Mouse (Mus musculus) liver, embryonic 12.5 days (tissue): ENCODE measurements at regions not wholly inside any gene's neighbourhood (a gene's known extent, or its start where the extent isn't known, plus 50 kb on each side); places are given as distances from the start of the nearest gene placed in this dataset.
"Not testable (repeated sequence)": the region's sequence is repeated elsewhere in the genome, so short reads cannot be mapped to it uniquely, and the experiment has no call there.

Experiments used
- ATAC-seq: fragments of 200-750 bp; cut with Nextera tagmentation; 2 replicates; pipeline ENCODE4 v1.8.0; 2017; ENCODE audit warnings: moderate number of reproducible peaks, mild to moderate bottlenecking, moderate library complexity
- H3K27ac ChIP-seq: fragments of 300-500 bp; sonication (generic); 2 replicates; pipeline ENCODE4 v1.5.1; 2016; ENCODE audit warnings: mild to moderate bottlenecking
- H3K27me3 ChIP-seq: fragments of 300-500 bp; sonication (generic); replicated peaks from 2 replicates; pipeline ENCODE4 v1.6.1; 2016; ENCODE audit warnings: mild to moderate bottlenecking, moderate library complexity
- H3K36me3 ChIP-seq: fragments of 300-500 bp; sonication (generic); 2 replicates; pipeline ENCODE4 v1.6.1; 2016; ENCODE audit warnings: mild to moderate bottlenecking, moderate library complexity
- H3K4me1 ChIP-seq: fragments of 300-500 bp; sonication (generic); 2 replicates; pipeline ENCODE4 v1.6.1; 2016
- H3K4me2 ChIP-seq: fragments of 300-500 bp; sonication (generic); 2 replicates; pipeline ENCODE4 v1.6.1; 2016; ENCODE audit warnings: mild to moderate bottlenecking, moderate library complexity
- H3K4me3 ChIP-seq: fragments of 300-500 bp; sonication (generic); 2 replicates; pipeline ENCODE4 v1.5.1; 2016; ENCODE audit warnings: mild to moderate bottlenecking, moderate library complexity
- H3K9ac ChIP-seq: fragments of 300-500 bp; sonication (generic); 2 replicates; pipeline ENCODE4 v1.6.1; 2016; ENCODE audit warnings: mild to moderate bottlenecking, moderate library complexity
- H3K9me3 ChIP-seq: fragments of 300-500 bp; sonication (generic); replicated peaks from 2 replicates; pipeline ENCODE4 v1.6.1; 2016; ENCODE audit warnings: mild to moderate bottlenecking, moderate library complexity
- WGBS: fragments of 180-500 bp; shearing (Covaris S2); methylation state at CpG from one replicate; pipeline ENCODE4 v1.1.7; 2016; ENCODE audit not compliant: insufficient replicate concordance; 5-methylcytosine and 5-hydroxymethylcytosine counted together

GRCm38 (mm10) chr11:111964066-111964465, 818.0 kb upstream of the Sox9 start:
- no peak for ATAC-seq
- Histone ChIP-seq H3K36me3 (no peaks in the 10 kb centered on the region), H3K9ac (no peak overlapping the region), H3K9me3 (no peaks in the 10 kb centered on the region), H3K4me3 (no peak overlapping the region), H3K27ac (no peak overlapping the region), H3K27me3 (no peaks in the 10 kb centered on the region), H3K4me2 (no peak overlapping the region), H3K4me1 (no peaks in the 10 kb centered on the region)
- 68% methylated on average over 6 of the region's 6 CpGs for WGBS

DNA sequence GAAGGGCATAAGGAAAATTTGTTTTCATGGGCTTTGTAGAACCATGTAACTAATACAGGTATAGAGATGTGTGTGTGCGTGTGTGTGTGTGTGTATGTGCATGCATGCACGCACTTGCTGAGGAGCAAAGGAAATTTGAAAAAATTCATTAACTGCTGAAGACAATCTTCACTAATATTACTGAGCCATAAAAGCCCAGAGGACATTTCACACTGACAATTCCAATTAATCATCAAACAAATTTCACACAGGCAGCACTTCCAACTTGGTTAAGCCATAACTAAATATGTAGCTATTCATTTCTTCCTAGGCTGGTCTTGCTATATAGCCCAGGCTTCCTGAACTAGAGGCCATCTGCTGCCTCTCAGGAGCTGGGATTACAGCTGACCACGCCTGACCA, 815.6 kb upstream of the Sox9 start:
- Histone ChIP-seq H3K27me3 (no peaks in the 10 kb centered on the region), H3K4me3 (no peak overlapping the region), H3K27ac (no peak overlapping the region), H3K9me3 (no peaks in the 10 kb centered on the region), H3K4me2 (no peak overlapping the region), H3K36me3 (no peaks in the 10 kb centered on the region), H3K4me1 (no peaks in the 10 kb centered on the region), H3K9ac (no peak overlapping the region)
- ATAC-seq, result no peak
- 61% methylated on average over 3 of the region's 3 CpGs for WGBS

- no peak overlapping the region for H3K4me2 ChIP-seq
- ATAC-seq, result no peak
- H3K4me3 ChIP-seq, result no peak overlapping the region
- H3K4me1 ChIP-seq, result no peaks in the 10 kb centered on the region
- no peaks in the 10 kb centered on the region for H3K36me3 ChIP-seq
- no peak overlapping the region for H3K27ac ChIP-seq
- WGBS, result 61% methylated on average over 4 of the region's 4 CpGs
- no peaks in the 10 kb centered on the region for H3K9me3 ChIP-seq
- no peak overlapping the region for H3K9ac ChIP-seq
- no peaks in the 10 kb centered on the region for H3K27me3 ChIP-seq
These were observed 811.0 kb upstream of the Sox9 start for GRCm38 (mm10) chr11:111971001-111971400.

DNA sequence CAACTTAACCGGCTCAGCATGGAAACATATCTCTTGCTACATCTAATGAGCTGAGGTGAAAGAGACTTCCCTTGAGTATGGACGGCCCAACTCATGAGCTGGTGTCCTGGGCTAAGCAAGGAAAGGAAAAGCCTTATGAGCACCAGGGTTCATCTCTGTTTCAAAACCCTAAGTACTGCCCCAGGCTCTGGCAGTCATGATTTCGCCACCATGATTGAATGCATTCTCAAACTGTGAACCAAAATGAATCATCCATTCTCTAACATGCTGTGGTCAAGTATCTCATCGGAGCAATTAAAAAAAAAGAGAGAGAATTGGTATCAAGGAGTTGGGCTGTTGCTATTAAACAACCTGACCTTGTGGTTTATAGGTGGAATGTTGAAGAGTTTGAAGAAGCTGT, 803.4 kb upstream of the Sox9 start:
- H3K27ac ChIP-seq, result no peak overlapping the region
- no peak for ATAC-seq
- H3K4me1 ChIP-seq, result no peaks in the 10 kb centered on the region
- no peak overlapping the region for H3K9ac ChIP-seq
- no peaks in the 10 kb centered on the region for H3K9me3 ChIP-seq
- H3K4me2 ChIP-seq, result no peak overlapping the region
- WGBS, result 65% methylated on average over 4 of the region's 4 CpGs
- no peak overlapping the region for H3K4me3 ChIP-seq
- H3K36me3 ChIP-seq, result no peaks in the 10 kb centered on the region
- no peaks in the 10 kb centered on the region for H3K27me3 ChIP-seq

GRCm38 (mm10) chr11:111996395-111996794, 785.6 kb upstream of the Sox9 start:
- ATAC-seq, result no peak
- H3K4me2 ChIP-seq, result no peak overlapping the region
- no peak overlapping the region for H3K4me3 ChIP-seq
- H3K36me3 ChIP-seq, result no peaks in the 10 kb centered on the region
- H3K4me1 ChIP-seq, result no peaks in the 10 kb centered on the region
- WGBS, result 70% methylated on average over 4 of the region's 4 CpGs
- no peak overlapping the region for H3K27ac ChIP-seq
- H3K27me3 ChIP-seq, result no peaks in the 10 kb centered on the region
- H3K9me3 ChIP-seq, result no peaks in the 10 kb centered on the region
- no peak overlapping the region for H3K9ac ChIP-seq

- not testable (repeated sequence) for H3K4me3 ChIP-seq, H3K4me2 ChIP-seq, H3K9ac ChIP-seq, ATAC-seq, H3K4me1 ChIP-seq, H3K36me3 ChIP-seq, H3K27me3 ChIP-seq, H3K27ac ChIP-seq, H3K9me3 ChIP-seq
- 40% methylated on average over 1 of the region's 2 CpGs for WGBS
These were observed 771.2 kb upstream of the Sox9 start for GRCm38 (mm10) chr11:112010848-112011247.

DNA sequence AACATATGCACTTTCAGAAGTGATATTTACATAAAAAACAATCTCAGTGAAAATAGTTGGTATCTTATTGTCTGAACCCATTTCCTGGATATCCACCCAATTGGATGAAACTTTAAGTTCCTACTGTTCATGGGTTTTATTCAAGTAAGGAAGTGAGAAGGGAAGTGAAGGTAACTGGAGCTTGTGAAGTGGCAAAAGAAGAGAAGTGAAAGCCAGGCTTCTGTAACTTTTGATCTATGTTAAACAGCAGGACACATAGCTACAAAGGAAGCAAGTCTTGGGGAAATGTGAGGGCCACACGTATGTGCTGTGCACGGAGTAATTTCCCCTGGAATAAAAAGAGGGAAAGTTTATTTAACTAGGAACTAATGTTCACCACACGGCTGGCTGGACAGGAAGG, 764.1 kb upstream of the Sox9 start:
- WGBS, result 75% methylated on average over 3 of the region's 3 CpGs

DNA sequence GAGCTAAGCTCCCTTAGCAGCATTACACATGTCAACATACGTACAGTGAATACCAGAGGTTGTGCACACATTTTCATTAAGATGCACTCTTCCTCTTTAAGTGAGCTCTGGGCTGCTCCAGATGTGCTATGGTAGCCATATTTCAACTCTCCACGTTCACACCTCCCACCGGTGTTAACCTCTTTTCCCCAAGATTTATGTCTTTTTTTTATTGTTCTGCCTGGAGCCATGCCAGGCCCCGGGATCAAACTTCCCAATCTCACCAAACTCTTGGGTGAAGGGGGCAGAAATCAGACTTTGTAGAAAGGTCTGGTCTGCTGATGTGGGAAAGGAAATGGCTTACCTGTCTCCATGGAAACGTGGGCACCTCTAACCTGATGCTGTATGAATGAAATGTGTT, 754.0 kb upstream of the Sox9 start:
- Histone ChIP-seq H3K4me2 (no peak overlapping the region), H3K9ac (no peak overlapping the region), H3K4me3 (no peak overlapping the region), H3K9me3 (no peaks in the 10 kb centered on the region), H3K27me3 (no peaks in the 10 kb centered on the region), H3K27ac (no peak overlapping the region), H3K4me1 (no peaks in the 10 kb centered on the region), H3K36me3 (no peaks in the 10 kb centered on the region)
- 63% methylated on average over 5 of the region's 5 CpGs for WGBS
- ATAC-seq, result no peak

More for the DNA sequence above, 764.1 kb upstream of the Sox9 start:
- H3K4me2 ChIP-seq, result no peak overlapping the region
- no peaks in the 10 kb centered on the region for H3K9me3 ChIP-seq
- no peaks in the 10 kb centered on the region for H3K4me1 ChIP-seq
- no peaks in the 10 kb centered on the region for H3K27me3 ChIP-seq
- ATAC-seq, result no peak
- H3K9ac ChIP-seq, result no peak overlapping the region
- H3K4me3 ChIP-seq, result no peak overlapping the region
- H3K27ac ChIP-seq, result no peak overlapping the region
- no peaks in the 10 kb centered on the region for H3K36me3 ChIP-seq

GRCm38 (mm10) chr11:112038741-112039140, 743.3 kb upstream of the Sox9 start:
- no peak overlapping the region for H3K4me3 ChIP-seq
- WGBS, result 79% methylated on average over 11 of the region's 11 CpGs
- H3K4me2 ChIP-seq, result no peak overlapping the region
- no peak overlapping the region for H3K27ac ChIP-seq
- no peaks in the 10 kb centered on the region for H3K36me3 ChIP-seq
- H3K9me3 ChIP-seq, result no peaks in the 10 kb centered on the region
- no peaks in the 10 kb centered on the region for H3K27me3 ChIP-seq
- H3K4me1 ChIP-seq, result no peaks in the 10 kb centered on the region
- ATAC-seq, result no peak
- no peak overlapping the region for H3K9ac ChIP-seq

- Histone ChIP-seq H3K4me1 (no peaks in the 10 kb centered on the region), H3K9ac (no peak overlapping the region), H3K4me3 (no peak overlapping the region), H3K27ac (no peak overlapping the region), H3K9me3 (no peaks in the 10 kb centered on the region), H3K27me3 (no peaks in the 10 kb centered on the region), H3K4me2 (no peak overlapping the region), H3K36me3 (no peaks in the 10 kb centered on the region)
- ATAC-seq, result no peak
- 64% methylated on average over 5 of the region's 5 CpGs for WGBS
These were observed 737.6 kb upstream of the Sox9 start for GRCm38 (mm10) chr11:112044455-112044854.

- no peak overlapping the region for H3K4me3 ChIP-seq
- H3K27ac ChIP-seq, result no peak overlapping the region
- H3K27me3 ChIP-seq, result no peaks in the 10 kb centered on the region
- H3K9me3 ChIP-seq, result no peaks in the 10 kb centered on the region
- peak; percentile 51; the same call in 1 of the 2 replicates for ATAC-seq
- H3K36me3 ChIP-seq, result no peaks in the 10 kb centered on the region
- H3K4me1 ChIP-seq, result no peaks in the 10 kb centered on the region
- 75% methylated on average over 2 of the region's 2 CpGs for WGBS
- no peak overlapping the region for H3K9ac ChIP-seq
- H3K4me2 ChIP-seq, result no peak overlapping the region
These were observed 736.7 kb upstream of the Sox9 start for GRCm38 (mm10) chr11:112045353-112045752.

DNA sequence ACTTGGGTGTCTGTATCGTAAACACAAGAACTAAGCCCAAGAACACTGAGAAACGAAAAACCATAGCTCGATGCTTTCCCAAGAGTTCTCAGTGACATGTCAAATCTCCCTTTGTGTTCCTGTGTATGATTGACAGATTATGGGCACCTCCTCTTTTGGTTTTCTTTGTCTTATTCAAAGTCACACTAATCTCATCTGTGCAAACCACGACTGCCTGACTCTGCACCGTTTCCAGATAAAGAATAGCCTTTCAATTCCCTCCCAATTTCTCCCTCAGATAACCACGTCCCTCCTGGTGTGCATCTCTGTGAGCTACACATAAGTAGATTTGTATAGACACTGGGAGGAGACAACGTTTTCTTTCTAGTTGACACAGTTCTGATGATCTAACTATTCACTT, 731.7 kb upstream of the Sox9 start:
- H3K4me1 ChIP-seq, result no peaks in the 10 kb centered on the region
- H3K36me3 ChIP-seq, result no peaks in the 10 kb centered on the region
- H3K27ac ChIP-seq, result no peak overlapping the region
- H3K4me3 ChIP-seq, result no peak overlapping the region
- no peaks in the 10 kb centered on the region for H3K9me3 ChIP-seq
- H3K9ac ChIP-seq, result no peak overlapping the region
- no peaks in the 10 kb centered on the region for H3K27me3 ChIP-seq
- 34% methylated on average over 7 of the region's 7 CpGs for WGBS
- H3K4me2 ChIP-seq, result no peak overlapping the region
- ATAC-seq, result peak; percentile 93

- H3K27me3 ChIP-seq, result no peaks in the 10 kb centered on the region
- no peak for ATAC-seq
- no peaks in the 10 kb centered on the region for H3K36me3 ChIP-seq
- H3K4me3 ChIP-seq, result no peak overlapping the region
- 59% methylated on average over 6 of the region's 6 CpGs for WGBS
- no peak overlapping the region for H3K9ac ChIP-seq
- H3K4me2 ChIP-seq, result no peak overlapping the region
- H3K9me3 ChIP-seq, result no peaks in the 10 kb centered on the region
- no peak overlapping the region for H3K27ac ChIP-seq
- H3K4me1 ChIP-seq, result no peaks in the 10 kb centered on the region
These were observed 726.4 kb upstream of the Sox9 start for GRCm38 (mm10) chr11:112055591-112055990.
